Mouse (Mus musculus) liver, embryonic 15.5 days (tissue): ENCODE results near the gene Plcb4. TPM values are rescaled to one million over a fixed set of nuclear protein-coding genes. Genes with fewer than 3 reads are reported as not detected.

Experiments used
- ATAC-seq: fragments of 200-750 bp; cut with Nextera tagmentation; 2 replicates; pipeline ENCODE4 v1.8.0; 2017; ENCODE audit warnings: moderate number of reproducible peaks, mild to moderate bottlenecking, moderate library complexity; ENCODE audit not compliant: insufficient read depth
- H3K27ac ChIP-seq: fragments of 300-500 bp; sonication (generic); replicated peaks from 2 replicates; pipeline ENCODE4 v1.5.1; 2015; ENCODE audit warnings: mild to moderate bottlenecking, inconsistent platforms
- H3K27me3 ChIP-seq: fragments of 300-500 bp; sonication (generic); 2 replicates; pipeline ENCODE4 v1.6.1; 2015; ENCODE audit warnings: mild to moderate bottlenecking, inconsistent platforms
- H3K36me3 ChIP-seq: fragments of 300-500 bp; sonication (generic); replicated peaks from 2 replicates; pipeline ENCODE4 v1.6.1; 2015; ENCODE audit warnings: moderate library complexity, mild to moderate bottlenecking, inconsistent platforms
- H3K4me1 ChIP-seq: fragments of 300-500 bp; sonication (generic); replicated peaks from 2 replicates; pipeline ENCODE4 v1.6.1; 2015; ENCODE audit warnings: inconsistent platforms
- H3K4me2 ChIP-seq: fragments of 300-500 bp; sonication (generic); 2 replicates; pipeline ENCODE4 v1.6.1; 2015; ENCODE audit warnings: moderate library complexity, mild to moderate bottlenecking, inconsistent platforms
- H3K4me3 ChIP-seq: fragments of 300-500 bp; sonication (generic); replicated peaks from 2 replicates; pipeline ENCODE4 v1.5.1; 2015; ENCODE audit warnings: mild to moderate bottlenecking, inconsistent platforms
- H3K9ac ChIP-seq: fragments of 300-500 bp; sonication (generic); 2 replicates; pipeline ENCODE4 v1.6.1; 2015; ENCODE audit warnings: moderate library complexity, mild to moderate bottlenecking, inconsistent platforms
- H3K9me3 ChIP-seq: fragments of 300-500 bp; sonication (generic); replicated peaks from 2 replicates; pipeline ENCODE4 v1.6.1; 2016; ENCODE audit warnings: inconsistent platforms
- WGBS: fragments of 180-500 bp; shearing (Covaris S2); methylation state at CpG from one replicate; pipeline ENCODE4 v1.1.7; 2015; ENCODE audit warnings: mixed read lengths; ENCODE audit not compliant: insufficient replicate concordance; 5-methylcytosine and 5-hydroxymethylcytosine counted together
- polyA plus RNA-seq: library from polyadenylated mRNA; unstranded; fragments of >200 nt; fragmentation: Nextera tagmentation; extraction: Ambion mirVana; gene quantifications from 2 replicates; pipeline ENCODE4 v1.2.1, GENCODE M21; 2015

Gene Plcb4
- polyA plus RNA-seq, 1 experiment from 2014 or later: 1.6 TPM

- no peak overlapping the region for H3K4me3 ChIP-seq
- WGBS: 66% methylated on average over 8 of the region's 8 CpGs
- H3K9ac ChIP-seq: no peak overlapping the region
- H3K9me3 ChIP-seq: no peaks in the 10 kb centered on the region
- H3K36me3 ChIP-seq: no peaks in the 10 kb centered on the region
- no peak for ATAC-seq
- H3K27me3 ChIP-seq: no peaks in the 10 kb centered on the region
- H3K27ac ChIP-seq: no peak overlapping the region
- no peak overlapping the region for H3K4me2 ChIP-seq
- H3K4me1 ChIP-seq: no peaks in the 10 kb centered on the region
These were observed 180.0 kb downstream of the Plcb4 start for GRCm38 (mm10) chr2:135838651-135839286.

DNA sequence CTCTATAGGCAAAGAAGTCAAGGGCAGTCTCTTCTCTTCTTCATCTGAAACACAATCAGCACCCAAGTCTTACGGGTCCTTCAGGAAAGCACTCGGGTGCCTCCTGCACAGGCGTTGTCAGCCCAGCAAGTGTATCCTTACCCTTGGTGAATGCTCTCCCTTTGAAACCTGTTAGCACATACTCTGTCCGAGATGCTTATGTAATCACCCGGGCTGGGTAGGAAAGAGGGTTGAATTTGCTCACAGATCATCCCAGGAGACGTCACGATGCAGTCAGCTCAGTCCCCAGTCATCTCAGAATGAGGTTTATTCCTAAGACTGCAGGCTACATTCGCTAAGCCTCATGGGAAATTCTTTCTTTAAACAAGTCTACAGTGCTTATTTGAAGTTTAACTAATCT is 184.9 kb downstream of the Plcb4 start:
- no peaks in the 10 kb centered on the region for H3K9me3 ChIP-seq
- H3K9ac ChIP-seq: no peak overlapping the region
- H3K27me3 ChIP-seq: no peaks in the 10 kb centered on the region
- no peaks in the 10 kb centered on the region for H3K36me3 ChIP-seq
- no peaks in the 10 kb centered on the region for H3K4me1 ChIP-seq
- 69% methylated on average over 8 of the region's 8 CpGs for WGBS
- no peak overlapping the region for H3K4me2 ChIP-seq
- no peak overlapping the region for H3K27ac ChIP-seq
- H3K4me3 ChIP-seq: no peak overlapping the region
- ATAC-seq: no peak

DNA sequence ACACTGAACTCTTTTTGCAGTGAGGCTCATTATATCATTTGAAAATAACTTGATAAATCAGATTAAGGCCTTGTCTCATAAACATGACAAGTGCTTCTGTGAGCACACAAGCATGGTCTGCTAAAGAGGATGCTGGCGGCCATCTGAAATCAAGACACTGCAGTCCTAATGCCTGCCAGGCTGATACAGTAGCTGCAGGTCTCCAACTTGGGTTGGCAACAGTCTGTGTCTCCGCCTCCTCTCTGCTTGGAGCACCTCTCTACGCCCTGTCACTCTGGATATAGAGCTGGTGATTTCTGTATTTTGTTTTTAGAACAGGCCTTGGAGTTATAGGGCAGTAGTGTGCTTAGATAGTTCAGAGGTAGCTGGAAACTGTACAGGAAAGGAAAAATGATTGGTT is 188.1 kb downstream of the Plcb4 start:
- H3K27me3 ChIP-seq: no peaks in the 10 kb centered on the region
- H3K4me1 ChIP-seq: no peaks in the 10 kb centered on the region
- H3K9me3 ChIP-seq: no peaks in the 10 kb centered on the region
- no peak overlapping the region for H3K9ac ChIP-seq
- H3K4me2 ChIP-seq: no peak overlapping the region
- no peak overlapping the region for H3K27ac ChIP-seq
- WGBS: 67% methylated on average over 3 of the region's 3 CpGs
- H3K36me3 ChIP-seq: no peaks in the 10 kb centered on the region
- no peak for ATAC-seq
- H3K4me3 ChIP-seq: no peak overlapping the region

DNA sequence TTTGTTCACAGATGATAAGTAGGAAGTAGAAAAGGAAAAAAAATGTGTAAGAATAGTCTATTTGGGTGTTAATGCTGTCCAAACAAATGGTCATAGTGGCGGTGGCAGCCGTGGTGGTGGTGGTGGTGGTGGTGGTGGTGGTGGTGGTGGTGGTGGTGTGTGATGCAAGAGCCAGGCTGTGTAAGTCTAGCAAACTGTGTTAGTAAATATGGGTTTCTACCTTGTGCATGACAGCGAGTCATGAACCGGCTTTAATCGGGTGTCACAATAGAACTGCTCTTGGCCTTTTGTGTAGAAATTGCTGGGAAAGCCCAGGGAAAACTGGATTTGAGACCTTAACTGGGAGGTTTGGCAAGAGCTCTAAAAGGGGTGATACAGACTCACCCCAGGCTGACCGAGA is 188.9 kb downstream of the Plcb4 start:
- Histone ChIP-seq H3K9me3 (no peaks in the 10 kb centered on the region), H3K9ac (no peak overlapping the region), H3K27ac (no peak overlapping the region), H3K4me3 (no peak overlapping the region), H3K36me3 (no peaks in the 10 kb centered on the region), H3K4me2 (no peak overlapping the region), H3K27me3 (no peaks in the 10 kb centered on the region), H3K4me1 (no peaks in the 10 kb centered on the region)
- 68% methylated on average over 6 of the region's 6 CpGs for WGBS
- no peak for ATAC-seq

- Histone ChIP-seq H3K4me2 (no peak overlapping the region), H3K36me3 (no peaks in the 10 kb centered on the region), H3K9ac (no peak overlapping the region), H3K27me3 (no peaks in the 10 kb centered on the region), H3K9me3 (no peaks in the 10 kb centered on the region), H3K4me1 (no peaks in the 10 kb centered on the region), H3K27ac (no peak overlapping the region), H3K4me3 (no peak overlapping the region)
- no peak for ATAC-seq
- 71% methylated on average over 4 of the region's 4 CpGs for WGBS
These were observed 189.4 kb downstream of the Plcb4 start for GRCm38 (mm10) chr2:135848169-135848568.

DNA sequence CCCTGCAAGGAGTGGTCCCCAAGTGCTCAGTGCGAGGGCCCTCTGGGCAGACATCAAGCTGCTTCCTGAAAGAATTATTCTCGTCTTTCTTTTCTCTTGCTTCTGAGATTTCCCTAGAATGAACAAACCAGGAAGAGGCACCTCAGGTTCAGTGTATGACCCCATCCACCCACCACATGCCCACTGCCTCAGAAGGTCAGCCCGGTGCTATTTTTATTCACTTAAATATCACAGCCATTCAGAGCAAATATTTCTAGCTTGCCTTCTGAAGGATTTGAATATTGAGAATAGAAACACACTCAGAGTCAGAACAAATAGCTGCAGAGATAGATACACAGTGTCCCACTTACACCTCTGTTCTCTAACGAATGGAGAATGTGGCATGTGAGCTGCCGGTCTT is 193.2 kb downstream of the Plcb4 start:
- no peak for ATAC-seq
- no peak overlapping the region for H3K27ac ChIP-seq
- no peaks in the 10 kb centered on the region for H3K27me3 ChIP-seq
- no peak overlapping the region for H3K9ac ChIP-seq
- H3K4me3 ChIP-seq: no peak overlapping the region
- H3K4me1 ChIP-seq: no peaks in the 10 kb centered on the region
- H3K36me3 ChIP-seq: no peaks in the 10 kb centered on the region
- H3K4me2 ChIP-seq: no peak overlapping the region
- 68% methylated on average over 5 of the region's 5 CpGs for WGBS
- H3K9me3 ChIP-seq: no peaks in the 10 kb centered on the region

- no peaks in the 10 kb centered on the region for H3K36me3 ChIP-seq
- 51% methylated on average over 2 of the region's 2 CpGs for WGBS
These were observed 194.3 kb downstream of the Plcb4 start for GRCm38 (mm10) chr2:135853085-135853484.

GRCm38 (mm10) chr2:135854059-135854458 is 195.2 kb downstream of the Plcb4 start:
- H3K27ac ChIP-seq: no peak overlapping the region
- ATAC-seq: no peak
- 61% methylated on average over 2 of the region's 2 CpGs for WGBS
- H3K36me3 ChIP-seq: no peaks in the 10 kb centered on the region
- H3K9ac ChIP-seq: no peak overlapping the region
- no peaks in the 10 kb centered on the region for H3K27me3 ChIP-seq
- no peak overlapping the region for H3K4me2 ChIP-seq
- H3K4me1 ChIP-seq: no peaks in the 10 kb centered on the region
- H3K9me3 ChIP-seq: no peaks in the 10 kb centered on the region
- H3K4me3 ChIP-seq: no peak overlapping the region

More at GRCm38 (mm10) chr2:135853085-135853484, 194.3 kb downstream of the Plcb4 start:
- Histone ChIP-seq H3K4me3 (no peak overlapping the region), H3K4me2 (no peak overlapping the region), H3K4me1 (no peaks in the 10 kb centered on the region), H3K9me3 (no peaks in the 10 kb centered on the region), H3K9ac (no peak overlapping the region), H3K27me3 (no peaks in the 10 kb centered on the region), H3K27ac (no peak overlapping the region)
- ATAC-seq: no peak

- Histone ChIP-seq H3K9ac (no peak overlapping the region), H3K4me1 (no peaks in the 10 kb centered on the region), H3K27me3 (no peaks in the 10 kb centered on the region), H3K9me3 (no peaks in the 10 kb centered on the region), H3K36me3 (no peaks in the 10 kb centered on the region), H3K4me2 (no peak overlapping the region), H3K27ac (no peak overlapping the region), H3K4me3 (no peak overlapping the region)
- ATAC-seq: no peak
- 62% methylated on average over 6 of the region's 6 CpGs for WGBS
These were observed 197.2 kb downstream of the Plcb4 start for GRCm38 (mm10) chr2:135855890-135856490.

DNA sequence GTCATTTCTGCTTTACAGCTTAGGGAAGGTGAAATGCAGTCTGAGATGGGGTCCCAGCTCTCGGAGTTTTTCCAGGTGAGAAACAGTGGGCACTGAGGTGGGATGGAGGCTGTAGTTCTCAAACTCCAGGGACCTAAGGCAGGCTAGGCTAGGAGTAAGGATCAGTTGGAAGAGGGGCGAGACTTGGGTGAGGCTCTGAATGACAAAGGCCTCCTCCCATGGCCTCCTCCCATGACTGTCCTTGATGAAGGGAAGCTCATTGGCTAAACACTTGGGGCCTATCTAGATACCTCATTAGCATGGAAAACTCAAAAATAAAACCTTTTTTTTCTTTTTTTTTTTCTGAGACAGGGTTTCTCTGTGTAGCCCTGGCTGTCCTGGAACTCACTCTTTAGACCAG is 198.0 kb downstream of the Plcb4 start:
- no peak for ATAC-seq
- 58% methylated on average over 2 of the region's 2 CpGs for WGBS
- H3K4me3 ChIP-seq: no peak overlapping the region
- H3K27me3 ChIP-seq: no peaks in the 10 kb centered on the region
- no peak overlapping the region for H3K9ac ChIP-seq
- H3K27ac ChIP-seq: no peak overlapping the region
- no peak overlapping the region for H3K4me2 ChIP-seq
- no peaks in the 10 kb centered on the region for H3K9me3 ChIP-seq
- no peaks in the 10 kb centered on the region for H3K36me3 ChIP-seq
- H3K4me1 ChIP-seq: no peaks in the 10 kb centered on the region

DNA sequence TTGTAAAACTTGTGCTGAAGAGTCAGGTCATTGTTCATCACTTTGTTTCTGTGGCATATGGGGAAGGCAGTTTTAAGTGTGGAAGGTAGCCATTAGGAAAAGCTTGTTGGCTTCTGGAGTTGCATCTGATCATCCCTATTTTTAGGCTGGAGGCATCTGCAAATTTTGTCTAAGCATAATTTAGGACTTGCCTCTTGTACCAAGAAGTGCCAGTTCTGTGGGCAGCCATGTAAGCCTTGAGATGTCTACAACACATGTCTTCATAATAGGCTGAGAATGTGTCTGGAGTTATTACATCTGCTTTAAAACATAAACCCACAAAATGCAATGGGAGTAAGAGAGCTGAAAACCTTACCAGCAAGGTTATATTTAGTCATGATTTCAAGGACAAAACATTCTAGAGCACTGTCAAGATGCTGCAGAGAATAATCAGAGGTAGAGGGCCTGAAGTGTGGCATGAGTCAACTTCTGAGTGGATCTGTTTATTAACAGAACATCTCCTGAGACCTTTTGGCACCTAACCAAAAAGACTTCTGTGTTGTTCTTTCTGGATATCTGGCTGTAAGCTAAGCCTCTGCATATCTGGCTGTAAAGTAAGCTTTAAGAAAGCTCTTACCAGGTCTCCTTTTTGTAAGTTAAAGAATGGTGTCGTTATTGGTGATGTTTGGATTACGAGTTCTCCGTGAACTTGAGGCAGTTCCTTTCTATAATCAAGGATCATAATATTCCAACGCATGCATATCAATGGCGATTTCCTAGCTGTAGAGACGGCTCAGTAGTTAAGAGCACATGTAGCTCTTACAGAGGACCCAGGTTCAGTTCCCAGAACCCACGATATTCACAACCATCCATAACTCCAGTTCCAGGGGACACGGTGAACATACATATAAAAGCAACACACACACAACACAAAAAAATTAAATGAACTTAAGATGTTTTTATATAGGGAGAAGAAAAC is 203.0 kb downstream of the Plcb4 start:
- Histone ChIP-seq H3K27ac (no peak overlapping the region), H3K4me3 (no peak overlapping the region), H3K36me3 (no peaks in the 10 kb centered on the region), H3K9me3 (no peaks in the 10 kb centered on the region), H3K4me1 (no peaks in the 10 kb centered on the region), H3K4me2 (no peak overlapping the region), H3K27me3 (no peaks in the 10 kb centered on the region), H3K9ac (no peak overlapping the region)
- no peak for ATAC-seq
- 69% methylated on average over 8 of the region's 8 CpGs for WGBS
